Mouse (Mus musculus): Measurements from ENCODE around the gene 4930578C19Rik.
A peak's percentile ranks its signal among the peaks of the same experiment; 100 is the strongest.
"Not testable (repeated sequence)": the region's sequence is repeated elsewhere in the genome, so short reads cannot be mapped to it uniquely, and the experiment has no call there.

Gene 4930578C19Rik

GRCm38 (mm10) chrX:18461198-18461601, at the start of gene 4930578C19Rik:
TSS of gene 4930578C19Rik (minus strand) at chrX:18461397.
- DNase-seq, result no peak

GRCm38 (mm10) chrX:18467690-18468089, 6.5 kb upstream of the 4930578C19Rik start:
- DNase-seq, result no peak

- no peak for DNase-seq
Measured at GRCm38 (mm10) chrX:18462879-18463278, 1.7 kb upstream of the 4930578C19Rik start.

- no peak for DNase-seq
Measured at GRCm38 (mm10) chrX:18451559-18451958, 9.6 kb downstream of the 4930578C19Rik start.

GRCm38 (mm10) chrX:18442066-18442465, 19.1 kb downstream of the 4930578C19Rik start:
- DNase-seq, result peak; percentile 1

GRCm38 (mm10) chrX:18425451-18425850, 35.7 kb downstream of the 4930578C19Rik start:
- DNase-seq, result no peak

GRCm38 (mm10) chrX:18423206-18423605, 38.0 kb downstream of the 4930578C19Rik start:
- no peak for DNase-seq

- no peak for DNase-seq
Measured at GRCm38 (mm10) chrX:18420161-18420784, 40.9 kb downstream of the 4930578C19Rik start.

- DNase-seq, result no peak
Measured at GRCm38 (mm10) chrX:18418977-18419376, 42.2 kb downstream of the 4930578C19Rik start.

- DNase-seq, result no peak
Measured at GRCm38 (mm10) chrX:18414560-18414959, 46.6 kb downstream of the 4930578C19Rik start.

- no peak for DNase-seq
Measured at GRCm38 (mm10) chrX:18411071-18411840, 49.9 kb downstream of the 4930578C19Rik start.

GRCm38 (mm10) chrX:18409598-18409997, 51.6 kb downstream of the 4930578C19Rik start:
- no peak for DNase-seq

- no peak for DNase-seq
Measured at GRCm38 (mm10) chrX:18402296-18402695, 58.9 kb downstream of the 4930578C19Rik start.

- no peak for DNase-seq
Measured at GRCm38 (mm10) chrX:18396700-18397099, 64.5 kb downstream of the 4930578C19Rik start.

GRCm38 (mm10) chrX:18384181-18384580, 77.0 kb downstream of the 4930578C19Rik start:
- not testable (repeated sequence) for DNase-seq

All from thymus, postnatal 25 days (tissue).